Mouse (Mus musculus) intestine, embryonic 15.5 days (tissue): ENCODE data around the gene Epyc. TPM values are rescaled to one million over a fixed set of nuclear protein-coding genes. Genes with fewer than 3 reads are reported as not detected.
A peak's percentile ranks its signal among the peaks of the same experiment; 100 is the strongest.

Experiments
- ATAC-seq: fragments of 200-750 bp; cut with Nextera tagmentation; 2 replicates; pipeline ENCODE4 v1.8.0; 2017; ENCODE audit warnings: moderate TSS enrichment, moderate library complexity
- H3K27ac ChIP-seq: fragments of 300-500 bp; sonication (generic); 2 replicates; pipeline ENCODE4 v1.5.1; 2015; ENCODE audit warnings: mild to moderate bottlenecking, inconsistent platforms
- H3K27me3 ChIP-seq: fragments of 300-500 bp; sonication (generic); replicated peaks from 2 replicates; pipeline ENCODE4 v1.6.1; 2015; ENCODE audit warnings: inconsistent platforms
- H3K36me3 ChIP-seq: fragments of 300-500 bp; sonication (generic); 2 replicates; pipeline ENCODE4 v1.6.1; 2015; ENCODE audit warnings: inconsistent platforms
- H3K4me1 ChIP-seq: fragments of 300-500 bp; sonication (generic); replicated peaks from 2 replicates; pipeline ENCODE4 v1.6.1; 2015; ENCODE audit warnings: inconsistent platforms
- H3K4me2 ChIP-seq: fragments of 300-500 bp; sonication (generic); replicated peaks from 2 replicates; pipeline ENCODE4 v1.6.1; 2015; ENCODE audit warnings: mild to moderate bottlenecking, inconsistent platforms
- H3K4me3 ChIP-seq: fragments of 300-500 bp; sonication (generic); replicated peaks from 2 replicates; pipeline ENCODE4 v1.5.1; 2015; ENCODE audit warnings: inconsistent platforms
- H3K9ac ChIP-seq: fragments of 300-500 bp; sonication (generic); 2 replicates; pipeline ENCODE4 v1.6.1; 2015; ENCODE audit warnings: inconsistent platforms
- H3K9me3 ChIP-seq: fragments of 300-500 bp; sonication (generic); 2 replicates; pipeline ENCODE4 v1.6.1; 2016; ENCODE audit warnings: inconsistent platforms
- WGBS: fragments of 180-500 bp; shearing (Covaris S2); methylation state at CpG from one replicate; pipeline ENCODE4 v1.1.7; 2015; 5-methylcytosine and 5-hydroxymethylcytosine counted together
- polyA plus RNA-seq: library from polyadenylated mRNA; unstranded; fragments of >200 nt; fragmentation: Nextera tagmentation; extraction: Ambion mirVana; gene quantifications from 2 replicates; pipeline ENCODE4 v1.2.1, GENCODE M21; 2015

The Epyc gene
- polyA plus RNA-seq, 1 experiment from 2014 or later, result 0.48 TPM

DNA sequence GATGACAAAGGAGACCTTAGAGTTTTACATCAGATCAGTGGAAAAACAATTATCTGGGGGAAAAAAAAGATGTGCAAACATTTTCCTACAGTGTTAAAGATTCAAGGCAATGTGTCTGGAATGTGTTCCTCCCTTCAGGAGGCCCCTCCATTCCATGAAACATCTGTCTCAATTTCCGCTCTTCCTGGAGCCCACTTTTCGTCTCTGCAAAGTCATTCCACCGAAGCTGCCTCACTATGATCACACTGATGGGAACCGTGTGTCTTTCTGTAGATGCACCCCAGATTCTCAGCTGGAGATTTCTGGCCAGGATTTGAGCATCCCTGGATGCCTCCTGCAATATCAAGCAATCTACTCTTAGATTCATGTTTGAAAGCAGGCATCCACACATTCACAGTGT, 24.8 kb downstream of the Epyc start:
- Histone ChIP-seq H3K4me1 (no peaks in the 10 kb centered on the region; the same call in 1 of the 2 replicates), H3K36me3 (no peaks in the 10 kb centered on the region), H3K9ac (no peak overlapping the region), H3K9me3 (no peaks in the 10 kb centered on the region), H3K27ac (peak overlapping the region; percentile 73), H3K4me3 (no peak overlapping the region), H3K27me3 (no peaks in the 10 kb centered on the region), H3K4me2 (no peak overlapping the region)
- peak; percentile 71 for ATAC-seq
- 40% methylated on average over 4 of the region's 4 CpGs for WGBS

DNA sequence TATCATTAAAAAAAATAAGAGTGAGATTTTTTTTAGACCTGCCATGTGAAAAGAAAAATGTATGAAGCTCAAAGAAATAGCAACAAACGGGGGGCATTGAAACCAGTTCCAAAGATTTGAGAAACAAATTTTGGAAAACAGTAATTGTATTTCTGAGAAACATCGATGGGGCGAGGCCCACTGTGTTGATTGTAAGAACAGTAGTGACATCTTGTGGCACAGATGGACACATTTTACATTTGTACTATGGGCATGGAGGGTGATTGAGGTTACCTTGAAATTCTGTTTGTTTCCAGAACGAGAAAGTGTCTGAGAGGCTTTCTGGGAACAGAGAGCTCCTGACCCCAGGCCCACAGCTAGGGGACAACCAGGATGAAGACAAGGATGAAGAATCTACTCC, 26.3 kb downstream of the Epyc start:
- Histone ChIP-seq H3K4me2 (no peak overlapping the region), H3K36me3 (no peaks in the 10 kb centered on the region), H3K9me3 (no peaks in the 10 kb centered on the region), H3K9ac (no peak overlapping the region), H3K4me1 (no peaks in the 10 kb centered on the region; the same call in 1 of the 2 replicates), H3K4me3 (no peak overlapping the region), H3K27ac (no peak overlapping the region), H3K27me3 (no peaks in the 10 kb centered on the region)
- 47% methylated on average over 4 of the region's 4 CpGs for WGBS
- ATAC-seq, result no peak

DNA sequence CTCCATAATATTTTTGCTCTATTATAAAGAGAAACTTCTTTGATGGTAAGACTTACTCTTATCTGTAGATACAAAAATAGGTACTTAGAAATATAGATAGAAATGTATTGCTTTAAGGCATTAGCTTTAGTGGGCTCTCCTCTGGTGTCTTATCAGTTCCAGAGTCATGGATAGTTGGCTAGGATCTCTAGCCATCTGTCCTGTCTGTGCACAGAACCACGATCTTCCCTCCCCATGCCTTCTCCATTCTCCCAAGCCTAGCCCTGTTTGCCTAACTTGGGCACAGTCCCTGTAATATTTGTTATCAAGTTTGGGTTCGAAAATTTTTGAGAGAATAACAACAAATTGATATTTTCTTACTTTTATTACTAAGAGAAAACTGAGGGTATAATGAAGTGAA, 29.4 kb downstream of the Epyc start:
- Histone ChIP-seq H3K36me3 (no peaks in the 10 kb centered on the region), H3K9me3 (no peaks in the 10 kb centered on the region), H3K4me2 (no peak overlapping the region), H3K9ac (no peak overlapping the region), H3K4me3 (no peak overlapping the region), H3K27ac (no peak overlapping the region), H3K27me3 (no peaks in the 10 kb centered on the region), H3K4me1 (no peaks in the 10 kb centered on the region; the same call in 1 of the 2 replicates)
- no peak for ATAC-seq
- 80% methylated on average over 2 of the region's 2 CpGs for WGBS

DNA sequence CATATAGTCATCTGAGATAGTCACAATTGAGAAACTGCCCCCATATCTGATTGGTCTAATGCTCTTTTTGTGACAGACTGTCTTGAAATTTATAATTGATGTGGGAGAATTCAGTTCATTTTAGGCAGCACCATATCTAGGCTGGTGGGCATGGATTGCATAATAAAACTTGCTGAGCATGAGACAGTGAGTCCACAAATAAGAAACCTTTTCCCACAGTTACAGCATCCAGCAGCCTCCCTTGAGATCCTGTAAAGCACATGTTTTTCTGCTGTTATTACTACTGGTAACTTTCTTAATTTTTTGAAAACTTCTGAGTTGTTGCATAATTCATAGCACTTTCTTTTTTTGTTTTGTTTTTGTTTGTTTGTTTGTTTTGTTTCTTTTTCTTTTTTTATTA, 39.1 kb downstream of the Epyc start:
- no peaks in the 10 kb centered on the region for H3K27me3 ChIP-seq
- no peak overlapping the region for H3K27ac ChIP-seq
- no peak overlapping the region for H3K4me3 ChIP-seq
- no peak for ATAC-seq
- H3K9ac ChIP-seq, result no peak overlapping the region
- no peaks in the 10 kb centered on the region for H3K36me3 ChIP-seq
- no peak overlapping the region for H3K4me2 ChIP-seq
- H3K9me3 ChIP-seq, result no peaks in the 10 kb centered on the region
- H3K4me1 ChIP-seq, result no peaks in the 10 kb centered on the region

DNA sequence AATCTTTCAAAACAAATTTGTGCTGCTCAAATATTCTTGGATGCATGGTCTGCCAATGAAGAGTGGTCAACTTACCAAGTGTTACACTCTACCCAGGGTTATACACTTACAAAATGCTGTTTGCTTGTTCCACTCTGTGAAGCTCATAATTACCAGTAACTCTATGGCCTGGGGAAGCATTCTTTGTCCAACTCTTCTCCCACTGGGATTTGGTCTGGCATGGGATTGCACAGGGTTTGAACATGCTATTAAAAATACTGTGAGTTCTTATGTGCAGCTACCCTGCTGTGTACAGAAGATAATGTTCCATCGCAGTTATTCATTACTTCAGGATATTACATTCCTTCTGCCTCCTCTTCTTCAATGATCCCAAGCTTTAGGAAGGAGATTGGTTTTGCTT, 43.3 kb downstream of the Epyc start:
- no peak for ATAC-seq
- Histone ChIP-seq H3K4me2 (no peak overlapping the region), H3K27me3 (no peaks in the 10 kb centered on the region), H3K9me3 (no peaks in the 10 kb centered on the region), H3K4me1 (no peaks in the 10 kb centered on the region), H3K4me3 (no peak overlapping the region), H3K9ac (no peak overlapping the region), H3K36me3 (no peaks in the 10 kb centered on the region), H3K27ac (no peak overlapping the region)
- 89% methylated on average over 1 of the region's 1 CpGs for WGBS

DNA sequence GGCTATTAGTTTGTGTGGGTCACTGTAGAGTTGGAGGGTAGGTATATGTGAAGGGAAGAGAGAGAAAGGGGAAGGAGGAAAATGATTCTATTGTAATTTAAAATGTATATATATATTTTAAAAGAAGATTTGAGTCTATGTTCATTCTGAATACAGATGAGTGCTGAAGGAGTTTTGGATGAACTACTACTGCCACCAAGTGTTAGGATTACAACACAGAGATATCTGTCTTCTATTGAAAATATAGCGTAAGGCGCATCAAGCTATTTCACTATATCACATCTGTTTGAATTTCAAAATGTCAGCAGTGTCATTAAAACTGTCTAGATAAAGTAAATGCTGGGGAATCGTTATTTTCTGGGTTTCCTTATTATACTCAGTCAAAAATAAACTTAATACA, 45.6 kb downstream of the Epyc start:
- Histone ChIP-seq H3K27ac (no peak overlapping the region), H3K9ac (no peak overlapping the region), H3K4me2 (no peak overlapping the region), H3K4me1 (no peaks in the 10 kb centered on the region), H3K9me3 (peaks cover 5% of the 10 kb centered on the region; the same call in 1 of the 2 replicates), H3K36me3 (no peaks in the 10 kb centered on the region), H3K27me3 (no peaks in the 10 kb centered on the region), H3K4me3 (no peak overlapping the region)
- ATAC-seq, result no peak
- 57% methylated on average over 3 of the region's 3 CpGs for WGBS

DNA sequence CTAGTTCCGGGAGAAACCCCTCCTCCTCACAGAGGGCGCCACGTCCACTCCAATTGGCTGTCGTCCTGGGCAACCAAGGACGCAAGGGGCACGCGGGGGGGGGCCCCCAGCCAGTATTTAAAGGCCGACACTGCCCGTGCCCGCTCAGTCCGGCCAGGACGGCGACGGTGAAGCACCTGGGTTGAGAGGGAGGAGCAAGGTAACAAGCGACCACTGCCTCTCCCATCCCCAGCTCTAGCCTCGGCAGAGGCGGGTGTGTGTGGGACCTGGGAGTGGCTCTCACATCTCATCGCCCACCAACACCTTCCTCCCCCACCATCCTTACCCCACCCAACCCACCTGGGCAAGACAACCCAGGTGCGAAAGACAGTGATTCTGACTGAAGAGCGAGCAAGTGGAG, 49.0 kb downstream of the Epyc start, which contains the start of gene Ccer1:
Ccer1 (plus strand) TSS at position 147 of the 400 bp plus-strand sequence.
- no peak within 1 kb of the TSS for H3K4me2 ChIP-seq
- H3K9me3 ChIP-seq, result peaks cover 5% of the 10 kb centered on the region; the same call in 1 of the 2 replicates
- H3K36me3 ChIP-seq, result no peaks in the 10 kb centered on the region
- no peak for ATAC-seq
- H3K4me1 ChIP-seq, result no peaks in the 10 kb centered on the region
- no peaks in the 10 kb centered on the region for H3K27me3 ChIP-seq
- no peak within 1 kb of the TSS for H3K9ac ChIP-seq
- H3K27ac ChIP-seq, result no peak within 1 kb of the TSS
- WGBS, result 80% methylated on average over 20 of the region's 20 CpGs
- H3K4me3 ChIP-seq, result no peak within 1 kb of the TSS

DNA sequence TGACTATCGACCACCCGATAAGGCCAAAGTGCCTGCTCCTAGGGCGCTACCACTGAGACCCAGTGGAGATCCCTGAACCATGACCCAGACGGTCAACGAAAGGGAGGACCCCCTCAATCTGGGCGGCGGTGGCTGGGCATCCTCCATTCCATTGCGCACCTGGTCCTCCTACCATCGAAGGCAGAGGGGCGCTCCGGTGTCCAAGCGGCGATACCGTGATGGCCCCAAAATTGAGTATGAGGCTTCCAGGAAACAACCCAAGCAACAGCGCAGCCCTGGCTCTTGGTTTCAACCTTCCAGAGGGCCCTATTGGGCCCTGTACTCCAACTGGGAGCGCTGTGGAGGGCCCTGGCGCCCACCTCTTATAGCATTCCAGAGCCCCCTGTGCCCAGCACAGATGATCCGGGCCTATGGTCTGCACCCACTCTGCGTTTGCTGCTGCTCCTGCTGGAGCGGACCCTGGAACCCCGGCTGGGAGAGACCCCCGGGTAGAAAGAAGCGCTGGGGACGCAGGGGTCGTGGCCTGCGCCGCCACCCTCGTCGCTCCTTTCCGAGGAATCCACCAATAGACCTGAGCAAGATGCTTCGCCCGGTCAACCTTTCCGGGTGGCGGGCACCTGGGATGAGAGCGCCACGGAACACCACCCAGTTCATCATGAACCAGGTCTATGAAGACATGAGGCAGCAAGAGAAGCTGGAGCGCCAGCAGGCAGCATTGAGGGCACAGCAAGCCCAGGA, 49.7 kb downstream of the Epyc start:
- H3K9me3 ChIP-seq, result peaks cover 5% of the 10 kb centered on the region; the same call in 1 of the 2 replicates
- no peak overlapping the region for H3K9ac ChIP-seq
- no peaks in the 10 kb centered on the region for H3K27me3 ChIP-seq
- no peak for ATAC-seq
- no peaks in the 10 kb centered on the region for H3K36me3 ChIP-seq
- no peaks in the 10 kb centered on the region for H3K4me1 ChIP-seq
- no peak overlapping the region for H3K4me2 ChIP-seq
- WGBS, result 93% methylated on average over 37 of the region's 37 CpGs
- H3K27ac ChIP-seq, result no peak overlapping the region
- no peak overlapping the region for H3K4me3 ChIP-seq

DNA sequence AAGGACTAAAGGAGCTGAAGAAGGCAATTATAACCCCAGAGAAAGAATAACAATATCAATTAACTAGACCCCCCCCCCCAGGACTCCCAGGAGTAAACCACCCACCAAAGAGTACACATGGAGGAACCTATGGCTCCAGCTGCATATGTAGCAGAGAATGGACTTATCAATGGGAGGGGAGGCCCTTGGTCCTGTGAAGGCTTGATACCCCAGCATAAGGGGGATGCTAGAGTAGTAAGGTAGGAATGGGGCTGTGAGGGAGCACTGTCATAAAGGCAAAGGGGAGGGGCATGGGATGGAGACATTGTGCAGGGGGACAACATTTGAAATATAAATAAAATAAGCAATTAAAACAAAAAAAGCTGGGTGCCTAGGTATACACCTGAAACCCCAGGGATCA, 58.5 kb downstream of the Epyc start:
- ATAC-seq, result no peak
- Histone ChIP-seq H3K27me3 (no peaks in the 10 kb centered on the region), H3K9ac (no peak overlapping the region), H3K4me2 (no peak overlapping the region), H3K9me3 (no peaks in the 10 kb centered on the region), H3K4me3 (no peak overlapping the region), H3K4me1 (no peaks in the 10 kb centered on the region), H3K27ac (no peak overlapping the region), H3K36me3 (no peaks in the 10 kb centered on the region)

DNA sequence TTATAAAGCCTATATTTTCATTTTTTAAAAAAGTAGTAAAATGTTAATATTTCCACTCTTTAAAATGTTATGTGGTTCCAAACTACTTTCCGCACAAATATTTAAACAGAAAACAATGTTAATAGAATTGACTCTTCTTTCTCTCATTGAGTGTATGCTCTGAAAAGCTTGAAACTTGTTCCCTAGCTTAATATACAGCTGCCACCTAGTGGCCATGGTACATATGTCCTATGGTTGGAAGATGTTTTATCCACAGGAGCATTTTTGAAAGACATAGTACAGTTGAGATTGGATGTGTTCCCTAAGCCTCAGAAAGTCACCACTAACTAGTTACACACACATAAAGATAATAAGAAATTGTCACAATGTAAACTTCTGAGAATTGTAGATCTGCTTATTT, 60.7 kb downstream of the Epyc start:
- Histone ChIP-seq H3K4me3 (no peak overlapping the region), H3K27ac (no peak overlapping the region), H3K4me1 (no peaks in the 10 kb centered on the region), H3K9ac (no peak overlapping the region), H3K4me2 (no peak overlapping the region), H3K36me3 (no peaks in the 10 kb centered on the region), H3K9me3 (no peaks in the 10 kb centered on the region), H3K27me3 (no peaks in the 10 kb centered on the region)
- ATAC-seq, result no peak
- WGBS, result 48% methylated on average over 1 of the region's 1 CpGs

DNA sequence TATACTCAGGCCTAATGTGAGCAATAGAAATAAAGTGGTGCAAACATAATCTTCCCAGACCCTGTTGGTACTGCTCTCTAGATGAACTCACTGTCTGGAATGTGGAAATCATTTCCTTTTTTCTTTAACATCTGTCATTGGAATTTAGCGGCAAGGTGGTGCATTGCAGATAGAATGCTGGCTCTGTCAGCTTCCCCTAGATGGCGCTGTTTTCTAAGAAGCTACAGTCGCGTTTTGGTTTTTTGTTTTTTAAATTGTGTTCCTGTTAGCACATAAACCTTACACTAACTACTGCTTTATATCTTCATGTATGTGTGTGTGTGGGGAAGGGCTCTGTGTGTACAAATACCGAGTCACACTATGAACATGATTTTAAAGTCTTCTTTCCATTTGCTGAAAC, 68.8 kb downstream of the Epyc start:
- Histone ChIP-seq H3K4me2 (no peak overlapping the region), H3K27ac (no peak overlapping the region), H3K4me1 (no peaks in the 10 kb centered on the region), H3K9me3 (no peaks in the 10 kb centered on the region), H3K27me3 (no peaks in the 10 kb centered on the region), H3K4me3 (no peak overlapping the region), H3K9ac (no peak overlapping the region), H3K36me3 (no peaks in the 10 kb centered on the region)
- WGBS, result 3% methylated on average over 5 of the region's 5 CpGs
- ATAC-seq, result peak; percentile 45; the same call in 1 of the 2 replicates

DNA sequence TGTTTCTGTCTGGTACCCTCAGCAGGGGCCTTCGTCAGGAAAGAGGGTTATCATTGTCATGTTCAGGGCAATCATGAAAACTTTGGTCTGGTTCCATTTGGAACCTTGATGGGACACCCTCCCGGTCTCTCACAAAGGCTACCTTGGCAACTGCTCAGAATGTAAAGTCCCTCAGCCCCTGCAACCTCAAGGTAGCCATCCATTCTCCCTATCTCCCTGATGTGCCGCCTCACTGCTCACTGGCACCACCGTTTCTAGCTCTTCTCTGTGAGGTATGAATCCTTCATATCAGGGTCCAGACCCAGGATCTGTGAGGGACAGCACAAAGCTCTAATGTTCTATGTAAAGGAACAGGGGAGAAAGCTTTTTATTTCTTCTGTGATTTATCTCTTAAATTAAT, 70.7 kb downstream of the Epyc start:
- Histone ChIP-seq H3K27ac (no peak overlapping the region), H3K27me3 (no peaks in the 10 kb centered on the region), H3K4me1 (no peaks in the 10 kb centered on the region), H3K4me2 (no peak overlapping the region), H3K4me3 (no peak overlapping the region), H3K36me3 (no peaks in the 10 kb centered on the region), H3K9ac (no peak overlapping the region), H3K9me3 (no peaks in the 10 kb centered on the region)
- WGBS, result 76% methylated on average over 4 of the region's 4 CpGs
- ATAC-seq, result no peak

DNA sequence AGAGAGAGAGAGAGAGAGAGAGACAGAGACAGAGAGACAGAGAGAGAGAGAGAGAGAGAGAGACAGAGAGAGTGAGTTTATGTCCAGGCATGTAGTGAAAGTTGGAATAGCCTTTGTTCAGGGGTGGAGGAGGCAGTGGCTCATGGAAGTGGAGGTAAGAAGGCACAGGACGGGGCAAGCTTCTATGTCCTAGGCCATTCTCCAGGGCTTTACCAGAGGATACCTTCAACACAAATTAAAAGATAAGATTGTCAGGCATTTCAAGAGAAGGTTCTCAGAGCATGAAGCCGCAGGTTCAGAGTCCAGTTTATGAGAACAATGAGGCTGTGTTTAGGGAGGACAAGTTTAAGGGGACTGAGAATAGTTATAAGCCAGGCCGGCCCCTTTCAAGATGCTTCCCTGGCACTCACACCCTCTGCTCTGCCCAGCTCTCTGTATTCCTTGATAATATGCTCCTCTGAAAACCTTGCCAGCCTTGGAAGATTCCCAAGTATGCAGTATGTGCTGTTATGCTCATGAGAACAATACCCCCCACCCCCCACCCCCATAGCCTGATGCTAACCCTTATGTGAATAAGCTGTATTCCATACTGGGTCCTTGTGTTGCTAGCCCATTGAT, 71.5 kb downstream of the Epyc start:
- no peaks in the 10 kb centered on the region for H3K9me3 ChIP-seq
- H3K4me1 ChIP-seq, result no peaks in the 10 kb centered on the region
- no peak overlapping the region for H3K9ac ChIP-seq
- 70% methylated on average over 3 of the region's 3 CpGs for WGBS
- H3K36me3 ChIP-seq, result no peaks in the 10 kb centered on the region
- ATAC-seq, result peak; percentile 75; the same call in 1 of the 2 replicates
- no peak overlapping the region for H3K4me2 ChIP-seq
- H3K27me3 ChIP-seq, result no peaks in the 10 kb centered on the region
- no peak overlapping the region for H3K4me3 ChIP-seq
- no peak overlapping the region for H3K27ac ChIP-seq
